Comparison of ENCODE assay signal across 21 mouse cellular contexts in the genomic region with DNA sequence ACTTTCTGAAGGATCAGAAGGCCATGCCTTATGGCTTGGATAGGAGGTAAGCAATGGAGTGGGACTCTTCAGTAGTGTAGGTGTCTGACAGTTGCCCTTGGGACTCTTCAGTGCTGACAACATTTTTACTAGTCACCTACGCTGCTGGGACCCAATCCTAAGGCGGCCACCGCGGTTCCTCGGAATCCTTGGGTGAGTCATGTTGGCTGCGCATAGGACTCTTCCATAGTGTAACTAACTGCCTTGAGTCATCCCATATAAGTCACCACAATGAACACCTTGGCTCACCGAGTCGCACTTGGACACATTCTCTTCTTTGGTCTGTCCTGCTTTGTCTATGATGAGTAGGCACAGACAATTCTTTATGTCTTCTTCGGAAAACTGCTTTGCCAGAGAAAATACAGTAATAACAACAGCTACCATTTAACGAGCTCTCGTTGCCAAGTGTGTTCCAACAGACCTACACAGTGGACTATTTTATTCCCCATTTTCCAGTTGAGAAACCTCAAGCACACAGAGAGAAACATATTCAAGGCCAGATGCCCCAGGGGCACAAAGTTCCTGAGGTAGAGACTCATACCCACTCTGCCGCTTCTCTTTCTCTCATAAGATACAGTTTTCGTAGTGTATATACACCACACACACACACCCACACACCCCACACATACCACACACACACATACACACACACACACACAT. TPM values are rescaled to one million over a fixed set of nuclear protein-coding genes. Genes with fewer than 3 reads are reported as not detected.
DNase-seq lines count a peak whose midpoint lies in the region; ATAC-seq and TF ChIP-seq lines count a peak whose summit lies in the region.
"Had no signal": no experiment of that assay in that cellular context is flagged by ENCODE, and none has a peak within 500 bp of the region (broad histone marks: within the 10 kb centered on the region; RNA-seq: fewer than 3 reads in every experiment).

No protein-coding gene starts in this region.

- H3K4me2 ChIP-seq in forebrain, embryonic 14.5 days (ENCODE audit: low read length), result no peak overlapping the region
- no peak overlapping the region for H3K4me2 ChIP-seq in forebrain, postnatal 0 days (ENCODE audit: low read depth)
- no peak overlapping the region for H3K4me2 ChIP-seq in midbrain, embryonic 11.5 days
- H3K4me2 ChIP-seq in midbrain, embryonic 14.5 days (ENCODE audit: low read length), result no peak overlapping the region
- H3K4me2 ChIP-seq: embryonic facial prominence, embryonic 12.5 days; forebrain, embryonic 15.5 days; heart, embryonic 11.5 days; hindbrain, embryonic 14.5 days; intestine, embryonic 15.5 days had no signal

- no peak overlapping the region for H3K9ac ChIP-seq in forebrain, embryonic 14.5 days (ENCODE audit: low read length)
- no peak overlapping the region for H3K9ac ChIP-seq in forebrain, postnatal 0 days
- no peak overlapping the region for H3K9ac ChIP-seq in midbrain, embryonic 11.5 days (ENCODE audit: low read length)
- no peak overlapping the region for H3K9ac ChIP-seq in midbrain, embryonic 14.5 days (replicated peaks; ENCODE audit: low read length)
- H3K9ac ChIP-seq: embryonic facial prominence, embryonic 12.5 days; forebrain, embryonic 15.5 days; hindbrain, embryonic 14.5 days; intestine, embryonic 15.5 days had no signal

- no peaks in the 10 kb centered on the region for H3K4me1 ChIP-seq in forebrain, embryonic 14.5 days (ENCODE audit: control insufficient read depth, insufficient read depth, low read length)
- no peaks in the 10 kb centered on the region for H3K4me1 ChIP-seq in forebrain, postnatal 0 days (ENCODE audit: insufficient read depth)
- H3K4me1 ChIP-seq in midbrain, embryonic 11.5 days (ENCODE audit: control insufficient read depth, insufficient read depth, low read length), result no peaks in the 10 kb centered on the region
- H3K4me1 ChIP-seq in midbrain, embryonic 14.5 days (ENCODE audit: control insufficient read depth, insufficient read depth, low read length), result no peaks in the 10 kb centered on the region
- H3K4me1 ChIP-seq: embryonic facial prominence, embryonic 12.5 days; forebrain, embryonic 15.5 days; hindbrain, embryonic 10.5 days; intestine, embryonic 15.5 days had no signal

- WGBS in forebrain, embryonic 14.5 days, result 64% methylated on average over 13 of the region's 13 CpGs
- 59% methylated on average over 13 of the region's 13 CpGs for WGBS in forebrain, postnatal 0 days
- WGBS in midbrain, embryonic 11.5 days, result 94% methylated on average over 13 of the region's 13 CpGs
- 98% methylated on average over 13 of the region's 13 CpGs for WGBS in midbrain, embryonic 14.5 days

- H3K27ac ChIP-seq in forebrain, embryonic 14.5 days (ENCODE audit: low read depth, low read length), result no peak overlapping the region
- no peak overlapping the region for H3K27ac ChIP-seq in forebrain, postnatal 0 days (ENCODE audit: low read depth, low read length)
- H3K27ac ChIP-seq in midbrain, embryonic 11.5 days (ENCODE audit: low read depth, low read length), result no peak overlapping the region
- no peak overlapping the region for H3K27ac ChIP-seq in midbrain, embryonic 14.5 days (replicated peaks; ENCODE audit: low read depth, low read length)
- H3K27ac ChIP-seq: embryonic facial prominence, embryonic 12.5 days; forebrain, embryonic 15.5 days; heart, adult 2 months; hindbrain, embryonic 10.5 days; hindbrain, embryonic 14.5 days; intestine, embryonic 15.5 days had no signal

- no peak for TF ChIP-seq CTCF in forebrain, postnatal 0 days (IDR thresholded peaks at IDR 0.05; ENCODE audit: low read depth)
- no peak for TF ChIP-seq CTCF in Patski (IDR thresholded peaks at IDR 0.05)

- H3K36me3 ChIP-seq in forebrain, embryonic 14.5 days (ENCODE audit: control insufficient read depth, insufficient read depth, low read length), result no peaks in the 10 kb centered on the region
- no peaks in the 10 kb centered on the region for H3K36me3 ChIP-seq in forebrain, postnatal 0 days (ENCODE audit: insufficient read depth)
- H3K36me3 ChIP-seq in midbrain, embryonic 11.5 days (ENCODE audit: control insufficient read depth, insufficient read depth, low read length), result no peaks in the 10 kb centered on the region
- H3K36me3 ChIP-seq in midbrain, embryonic 14.5 days (ENCODE audit: control insufficient read depth, insufficient read depth, low read length), result no peaks in the 10 kb centered on the region
- H3K36me3 ChIP-seq: embryonic facial prominence, embryonic 12.5 days; forebrain, embryonic 15.5 days; hindbrain, embryonic 10.5 days; intestine, embryonic 15.5 days had no signal

- POLR2A ChIA-PET in Patski (lab: Charles Lee), result interaction anchor here (0.8 kb wide), 1 partner anchor 18 kb away, joined by 5 read pairs; no protein-coding TSS in a partner anchor

- in situ Hi-C loops in Patski (cut with MboI; ENCODE audit: low pct_unique_long_range_greater_than_20kb), result no loop called here

- no peak overlapping the region for H3K4me3 ChIP-seq in forebrain, embryonic 14.5 days (ENCODE audit: low read depth, low read length)
- H3K4me3 ChIP-seq in forebrain, postnatal 0 days (ENCODE audit: low read depth, low read length), result no peak overlapping the region
- no peak overlapping the region for H3K4me3 ChIP-seq in midbrain, embryonic 11.5 days (ENCODE audit: low read depth, low read length)
- H3K4me3 ChIP-seq in midbrain, embryonic 14.5 days (replicated peaks; ENCODE audit: low read depth, low read length), result no peak overlapping the region
- H3K4me3 ChIP-seq: embryonic facial prominence, embryonic 12.5 days; forebrain, embryonic 15.5 days; heart, adult 2 months; hindbrain, embryonic 10.5 days; intestine, embryonic 15.5 days had no signal

- ATAC-seq in forebrain, embryonic 14.5 days, result no peak
- no peak for ATAC-seq in forebrain, postnatal 0 days
- ATAC-seq in midbrain, embryonic 11.5 days (ENCODE audit: low FRiP score), result no peak
- ATAC-seq in midbrain, embryonic 14.5 days (ENCODE audit: low FRiP score, low TSS enrichment), result no peak
- ATAC-seq in Patski, result peak; percentile 92
- ATAC-seq: forebrain, embryonic 15.5 days; intestine, embryonic 15.5 days had no signal

- CTCF ChIA-PET in Patski (lab: Charles Lee), result interaction anchor here (0.9 to 3.9 kb wide), 11 partner anchors 10 to 221 kb away, joined by 3 to 20 read pairs (median 5); no protein-coding TSS in a partner anchor

- peak; percentile 51 for DNase-seq in forebrain, embryonic 14.5 days (ENCODE audit: low spot score)
- DNase-seq in forebrain, postnatal 0 days, result no peak
- peak; percentile 31 for DNase-seq in midbrain, embryonic 11.5 days (ENCODE audit: low spot score, missing footprints)
- no peak for DNase-seq in midbrain, embryonic 14.5 days
- peak; percentile 90 for DNase-seq in Patski (ENCODE audit: low read depth, low spot score)
- DNase-seq in gonadal fat pad, adult 2 months (ENCODE audit: low read depth), result peak; percentile 87
- DNase-seq in right cerebral cortex, adult 18-20 months, result no peak
- DNase-seq: adrenal gland, adult 2 months; adrenal gland, postnatal 25 days; cerebellum, adult 11 months; cerebellum, adult 8-10 months; cerebellum, postnatal 14 days; gastrocnemius, postnatal 36 days; heart, adult 2 months had no signal

- no peaks in the 10 kb centered on the region for H3K9me3 ChIP-seq in forebrain, embryonic 14.5 days (replicated peaks; ENCODE audit: control insufficient read depth, low read length)
- no peaks in the 10 kb centered on the region for H3K9me3 ChIP-seq in forebrain, postnatal 0 days (ENCODE audit: low read length)
- H3K9me3 ChIP-seq in midbrain, embryonic 11.5 days (ENCODE audit: control insufficient read depth, low read length), result no peaks in the 10 kb centered on the region
- H3K9me3 ChIP-seq in midbrain, embryonic 14.5 days (ENCODE audit: control insufficient read depth, low read length), result no peaks in the 10 kb centered on the region
- H3K9me3 ChIP-seq: forebrain, embryonic 15.5 days; intestine, embryonic 15.5 days had no signal

- H3K27me3 ChIP-seq in forebrain, embryonic 14.5 days (replicated peaks; ENCODE audit: control insufficient read depth, insufficient read depth, low read length), result no peaks in the 10 kb centered on the region
- H3K27me3 ChIP-seq in forebrain, postnatal 0 days (ENCODE audit: insufficient read depth, low read length), result no peaks in the 10 kb centered on the region
- no peaks in the 10 kb centered on the region for H3K27me3 ChIP-seq in midbrain, embryonic 11.5 days (ENCODE audit: control insufficient read depth, insufficient read depth, low read length)
- H3K27me3 ChIP-seq in midbrain, embryonic 14.5 days (ENCODE audit: control insufficient read depth, insufficient read depth, low read length), result no peaks in the 10 kb centered on the region
- no peaks in the 10 kb centered on the region for H3K27me3 ChIP-seq in Patski
- H3K27me3 ChIP-seq: embryonic facial prominence, embryonic 12.5 days; forebrain, embryonic 15.5 days; intestine, embryonic 15.5 days had no signal

RNA-seq across cellular contexts. Expression of a gene that starts 23.2 kb away (rescaled TPM):
- 129 and 140 TPM in 2 replicates for polyA plus RNA-seq in forebrain, embryonic 14.5 days (2014; fragmentation: Nextera tagmentation; extraction: Ambion mirVana)
- 137 and 152 TPM in 2 replicates for total RNA-seq in forebrain, postnatal 0 days (2014; rRNA removed)
- 104 and 111 TPM in 2 replicates for polyA plus RNA-seq in forebrain, postnatal 0 days (2015; fragmentation: Nextera tagmentation; extraction: Ambion mirVana)
- polyA plus RNA-seq in midbrain, embryonic 11.5 days (2014; fragmentation: Nextera tagmentation; extraction: Ambion mirVana), result 72.5 and 82.4 TPM in 2 replicates
- polyA plus RNA-seq in midbrain, embryonic 14.5 days (2014; fragmentation: Nextera tagmentation; extraction: Ambion mirVana), result 111 and 127 TPM in 2 replicates
- polyA plus RNA-seq in Patski (2021), result 90.2 TPM
- 97.0 and 102 TPM in 2 replicates for polyA plus RNA-seq in gonadal fat pad, adult 2 months (2012; rRNA removed)

RNA-seq across cellular contexts. Expression of a gene that starts 50.2 kb away (rescaled TPM):
- polyA plus RNA-seq in forebrain, embryonic 14.5 days (2014; fragmentation: Nextera tagmentation; extraction: Ambion mirVana), result 1.5 and 1.9 TPM in 2 replicates
- 1.1 and 4.4 TPM in 2 replicates for total RNA-seq in forebrain, postnatal 0 days (2014; rRNA removed)
- polyA plus RNA-seq in forebrain, postnatal 0 days (2015; fragmentation: Nextera tagmentation; extraction: Ambion mirVana), result 0.72 and 2.1 TPM in 2 replicates
- 0.70 and 1.1 TPM in 2 replicates for polyA plus RNA-seq in midbrain, embryonic 11.5 days (2014; fragmentation: Nextera tagmentation; extraction: Ambion mirVana)
- 0.50 and 0.93 TPM in 2 replicates for polyA plus RNA-seq in midbrain, embryonic 14.5 days (2014; fragmentation: Nextera tagmentation; extraction: Ambion mirVana)
- 39.7 TPM for polyA plus RNA-seq in Patski (2021)
- polyA plus RNA-seq in gonadal fat pad, adult 2 months (2012; rRNA removed), result 15.0 and 21.5 TPM in 2 replicates
- total RNA-seq: MEL had no signal

Comparison
In these comparisons a context has a peak if more than half of its experiments do, and no peak if none do; other contexts are left out.
1. DNase-seq: peak in forebrain, embryonic 14.5 days (single experiment), midbrain, embryonic 11.5 days (single experiment), Patski (single experiment) and gonadal fat pad, adult 2 months (single experiment); none in forebrain, postnatal 0 days (single experiment), midbrain, embryonic 14.5 days (single experiment) and right cerebral cortex, adult 18-20 months (single experiment).